Mouse (Mus musculus): Measurements from ENCODE around the gene Ablim1.

- no peak for TF ChIP-seq CTCF (IDR thresholded peaks at IDR 0.05; ENCODE audit: borderline replicate concordance, control insufficient read depth, extremely low read depth, insufficient read depth, low read length, poor library complexity)
- no peak for TF ChIP-seq POLR2A (IDR thresholded peaks at IDR 0.05; ENCODE audit: control insufficient read depth, extremely low read depth, insufficient read depth, low read length, poor library complexity)
These were observed 44.9 kb downstream of the Ablim1 start for GRCm38 (mm10) chr19:57269791-57270190.

All from thymus, adult 2 months (tissue).